Mouse (Mus musculus) brown adipose tissue, adult 24 weeks (tissue): ENCODE data around the gene Nhej1. TPM values are rescaled to one million over a fixed set of nuclear protein-coding genes. Genes with fewer than 3 reads are reported as not detected.

Experiments used
- H3K27ac ChIP-seq: fragments of 200-500 bp; replicated peaks from 2 replicates; pipeline ENCODE4 v1.5.1; 2012; ENCODE audit warnings: low read depth, mild to moderate bottlenecking, low read length
- H3K4me1 ChIP-seq: fragments of 200-500 bp; 2 replicates; pipeline ENCODE4 v1.6.1; 2012; ENCODE audit warnings: low read length, mixed read lengths; ENCODE audit not compliant: control insufficient read depth, insufficient read depth, insufficient read length
- H3K4me3 ChIP-seq: fragments of 200-500 bp; 2 replicates; pipeline ENCODE4 v1.5.1; 2012; ENCODE audit warnings: low read depth, mild to moderate bottlenecking, low read length, moderate library complexity; ENCODE audit not compliant: insufficient read depth
- polyA plus RNA-seq: library from polyadenylated mRNA; stranded (reverse); fragments of >200 nt; gene quantifications from 2 replicates; pipeline ENCODE4 v1.2.4, GENCODE M21; 2012; ENCODE audit not compliant: missing spikeins, insufficient read depth, insufficient read length

The Nhej1 gene
- polyA plus RNA-seq, 1 experiment, result 8.2 TPM

GRCm38 (mm10) chr1:74971353-74972050 is 153.5 kb downstream of the Nhej1 start:
- no peak overlapping the region for H3K4me3 ChIP-seq
- H3K4me1 ChIP-seq, result no peaks in the 10 kb centered on the region
- H3K27ac ChIP-seq, result no peak overlapping the region

- H3K4me3 ChIP-seq, result no peak overlapping the region
- H3K27ac ChIP-seq, result no peak overlapping the region
These were observed 156.9 kb downstream of the Nhej1 start for GRCm38 (mm10) chr1:74967962-74968580.

GRCm38 (mm10) chr1:74964494-74965215 is 160.3 kb downstream of the Nhej1 start:
- Histone ChIP-seq H3K4me3 (no peak overlapping the region), H3K27ac (no peak overlapping the region), H3K4me1 (no peaks in the 10 kb centered on the region)

More at GRCm38 (mm10) chr1:74967962-74968580, 156.9 kb downstream of the Nhej1 start:
- H3K4me1 ChIP-seq, result no peaks in the 10 kb centered on the region

- no peak overlapping the region for H3K27ac ChIP-seq
- H3K4me1 ChIP-seq, result no peaks in the 10 kb centered on the region
- H3K4me3 ChIP-seq, result no peak overlapping the region
These were observed 162.2 kb downstream of the Nhej1 start for GRCm38 (mm10) chr1:74962853-74963227.

- no peak overlapping the region for H3K4me3 ChIP-seq
- H3K4me1 ChIP-seq, result no peaks in the 10 kb centered on the region
- no peak overlapping the region for H3K27ac ChIP-seq
These were observed 162.7 kb downstream of the Nhej1 start for GRCm38 (mm10) chr1:74962126-74962852.

- H3K4me1 ChIP-seq, result no peaks in the 10 kb centered on the region
- H3K27ac ChIP-seq, result no peak overlapping the region
- H3K4me3 ChIP-seq, result no peak overlapping the region
These were observed 163.3 kb downstream of the Nhej1 start for GRCm38 (mm10) chr1:74961722-74962121.

- Histone ChIP-seq H3K27ac (no peak overlapping the region), H3K4me3 (no peak overlapping the region), H3K4me1 (no peaks in the 10 kb centered on the region)
These were observed 164.9 kb downstream of the Nhej1 start for GRCm38 (mm10) chr1:74960059-74960458.

GRCm38 (mm10) chr1:74951556-74952210 is 173.3 kb downstream of the Nhej1 start, which contains the start of gene Ihh:
Ihh (minus strand) TSS chr1:74951672.
- Histone ChIP-seq H3K4me1 (peaks cover 10% of the 10 kb centered on the region), H3K27ac (no peak within 1 kb of the TSS)

GRCm38 (mm10) chr1:74950576-74951490 is 174.2 kb downstream of the Nhej1 start:
- Histone ChIP-seq H3K27ac (no peak overlapping the region), H3K4me1 (peaks cover 10% of the 10 kb centered on the region), H3K4me3 (0 out of 2 replicates have a peak overlapping the region, but pooled peaks have one; percentile 1)

More at GRCm38 (mm10) chr1:74951556-74952210, 173.3 kb downstream of the Nhej1 start, which contains the start of gene Ihh:
- H3K4me3 ChIP-seq, result 0 out of 2 replicates have a peak within 1 kb of the TSS, but pooled peaks have one; percentile 1

- Histone ChIP-seq H3K4me1 (peaks cover 10% of the 10 kb centered on the region), H3K4me3 (peak overlapping the region; percentile 16; the same call in 1 of the 2 replicates), H3K27ac (no peak overlapping the region)
These were observed 174.9 kb downstream of the Nhej1 start for GRCm38 (mm10) chr1:74950066-74950465.

GRCm38 (mm10) chr1:74949666-74950050 is 175.3 kb downstream of the Nhej1 start:
- Histone ChIP-seq H3K4me3 (peak overlapping the region; percentile 16; the same call in 1 of the 2 replicates), H3K4me1 (peaks cover 10% of the 10 kb centered on the region), H3K27ac (no peak overlapping the region)

GRCm38 (mm10) chr1:74948784-74949665 is 176.0 kb downstream of the Nhej1 start:
- Histone ChIP-seq H3K4me3 (peak overlapping the region; percentile 29; the same call in 1 of the 2 replicates), H3K27ac (no peak overlapping the region), H3K4me1 (peaks cover 10% of the 10 kb centered on the region)
